Mouse (Mus musculus) T-helper 1 cell (primary cell): ENCODE measurements around the gene Gm21783.
"Not testable (repeated sequence)": the region's sequence is repeated elsewhere in the genome, so short reads cannot be mapped to it uniquely, and the experiment has no call there.

ENCODE experiments used
- in situ Hi-C: fragments of 300-600 bp; cut with MboI, MseI; formaldehyde crosslinking; loops from one replicate; pipeline ENCODE4 v1.15.1; 2025; ENCODE audit warnings: high pct_unique_total_duplicates

The Gm21783 gene

DNA sequence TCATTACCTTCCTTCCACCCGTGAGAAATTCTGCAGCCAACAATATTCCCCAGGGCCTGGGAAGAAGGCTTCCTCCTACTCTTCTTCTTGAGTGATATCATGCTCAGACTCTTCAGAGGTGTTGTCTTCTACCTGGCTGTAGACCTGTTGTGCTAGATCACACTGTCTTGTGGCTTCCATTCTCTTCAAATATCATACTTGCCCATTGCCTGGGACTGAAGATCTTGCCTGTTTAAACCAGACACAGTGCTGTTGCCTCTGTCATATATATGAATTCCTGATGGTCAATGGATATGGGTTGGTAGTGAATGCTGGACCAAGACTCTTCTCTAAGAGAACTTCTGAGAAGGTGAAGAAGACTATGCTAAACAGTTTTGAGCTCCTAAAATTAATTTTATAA lies at the start of gene Gm21783:
Gene Gm21783, minus strand, starts transcription at position 101 of the 400 bp plus-strand sequence.
- in situ Hi-C loops: not testable (repeated sequence)
